Mouse (Mus musculus) hindbrain, embryonic 14.5 days (tissue): ENCODE results near the gene Mpc1. TPM values are rescaled to one million over a fixed set of nuclear protein-coding genes. Genes with fewer than 3 reads are reported as not detected.

Experiments
- ATAC-seq: fragments of 200-750 bp; cut with Nextera tagmentation; 2 replicates; pipeline ENCODE4 v1.8.0; 2017; ENCODE audit warnings: moderate number of reproducible peaks, mild to moderate bottlenecking, moderate TSS enrichment, moderate library complexity; ENCODE audit not compliant: low FRiP score
- DNase-seq: peaks from one replicate; pipeline ENCODE4 v3.0.0-alpha.2; 2015; ENCODE audit warnings: low spot score
- H3K27ac ChIP-seq: fragments of 300-500 bp; sonication (generic); 2 replicates; pipeline ENCODE4 v1.5.1; 2014; ENCODE audit warnings: mild to moderate bottlenecking, moderate library complexity
- H3K27me3 ChIP-seq: fragments of 300-500 bp; sonication (generic); 2 replicates; pipeline ENCODE4 v1.6.1; 2014; ENCODE audit warnings: mild to moderate bottlenecking, low read length, mixed read lengths; ENCODE audit not compliant: control insufficient read depth, insufficient read depth
- H3K36me3 ChIP-seq: fragments of 300-500 bp; sonication (generic); replicated peaks from 2 replicates; pipeline ENCODE4 v1.6.1; 2014; ENCODE audit not compliant: control insufficient read depth, insufficient read depth
- H3K4me1 ChIP-seq: fragments of 300-500 bp; sonication (generic); replicated peaks from 2 replicates; pipeline ENCODE4 v1.6.1; 2014; ENCODE audit warnings: antibody characterized with exemption, low read length, mixed read lengths; ENCODE audit not compliant: control insufficient read depth, insufficient read depth
- H3K4me2 ChIP-seq: fragments of 300-500 bp; sonication (generic); replicated peaks from 2 replicates; pipeline ENCODE4 v1.6.1; 2014; ENCODE audit warnings: mild to moderate bottlenecking, moderate library complexity
- H3K4me3 ChIP-seq: fragments of 300-500 bp; sonication (generic); replicated peaks from 2 replicates; pipeline ENCODE4 v1.5.1; 2014; ENCODE audit warnings: mild to moderate bottlenecking, low read length
- H3K9ac ChIP-seq: fragments of 300-500 bp; sonication (generic); 2 replicates; pipeline ENCODE4 v1.6.1; 2014
- H3K9me3 ChIP-seq: fragments of 300-500 bp; sonication (generic); 2 replicates; pipeline ENCODE4 v1.6.1; 2016; ENCODE audit warnings: low read length; ENCODE audit not compliant: control insufficient read depth
- WGBS: fragments of 180-500 bp; shearing (Covaris S2); extraction: QIAGEN DNeasy Blood & Tissue Kit; methylation state at CpG from one replicate; pipeline ENCODE4 v1.1.7; 2014; 5-methylcytosine and 5-hydroxymethylcytosine counted together
- polyA plus RNA-seq: library from polyadenylated mRNA; unstranded; fragments of >200 nt; fragmentation: Nextera tagmentation; extraction: Ambion mirVana; gene quantifications from 2 replicates; pipeline ENCODE4 v1.2.1, GENCODE M21; 2014

The Mpc1 gene
- 380 and 389 TPM in 2 replicates for polyA plus RNA-seq

GRCm38 (mm10) chr17:8282821-8283525 is at the start of gene Mpc1:
Mpc1 (plus strand) TSS chr17:8282904.
- Histone ChIP-seq H3K4me3 (peak within 1 kb of the TSS; percentile 91), H3K9ac (peak within 1 kb of the TSS; percentile 90), H3K4me1 (peaks cover 23% of the 10 kb centered on the region), H3K36me3 (no peaks in the 10 kb centered on the region), H3K27me3 (no peaks in the 10 kb centered on the region), H3K9me3 (no peaks in the 10 kb centered on the region), H3K27ac (peak within 1 kb of the TSS; percentile 89), H3K4me2 (peak within 1 kb of the TSS; percentile 97)
- DNase-seq (peak; percentile 62), ATAC-seq (peak; percentile 9; the same call in 1 of the 2 replicates)
- 1% methylated on average over 34 of the region's 35 CpGs for WGBS

DNA sequence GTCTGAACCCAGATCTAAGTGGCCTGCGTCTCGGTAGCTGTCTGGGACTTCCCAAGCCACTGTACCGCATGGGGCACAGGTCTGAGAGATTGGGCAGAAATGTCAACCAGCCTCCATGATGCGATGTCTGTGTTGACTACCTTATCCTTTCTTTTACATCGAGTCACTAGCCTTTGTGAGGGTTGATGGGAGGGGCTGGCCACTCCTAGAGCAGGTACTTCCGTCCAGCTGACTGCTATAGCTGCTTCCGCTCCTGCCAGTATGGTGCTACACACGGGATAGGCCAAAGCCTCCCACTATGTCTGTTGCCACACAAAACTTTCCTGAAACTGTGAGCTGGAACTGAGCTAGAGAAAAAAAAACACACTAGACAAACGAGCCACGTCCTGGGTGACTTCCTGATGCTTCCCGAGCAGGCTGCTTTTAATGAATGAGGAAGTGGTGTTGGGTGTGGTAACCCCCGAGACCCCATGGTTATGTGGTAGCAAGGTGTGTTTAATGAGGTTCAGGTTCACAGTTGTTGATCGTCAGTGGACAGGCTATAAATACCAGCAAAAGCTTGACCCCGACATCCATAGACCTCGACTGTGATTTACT is 49.0 kb upstream of the Mpc1 start:
- Histone ChIP-seq H3K27me3 (no peaks in the 10 kb centered on the region), H3K4me2 (no peak overlapping the region), H3K36me3 (no peaks in the 10 kb centered on the region), H3K9ac (no peak overlapping the region), H3K9me3 (no peaks in the 10 kb centered on the region), H3K4me1 (no peaks in the 10 kb centered on the region), H3K4me3 (no peak overlapping the region), H3K27ac (no peak overlapping the region)
- no peak for DNase-seq
- ATAC-seq, result no peak
- WGBS, result 85% methylated on average over 15 of the region's 15 CpGs

DNA sequence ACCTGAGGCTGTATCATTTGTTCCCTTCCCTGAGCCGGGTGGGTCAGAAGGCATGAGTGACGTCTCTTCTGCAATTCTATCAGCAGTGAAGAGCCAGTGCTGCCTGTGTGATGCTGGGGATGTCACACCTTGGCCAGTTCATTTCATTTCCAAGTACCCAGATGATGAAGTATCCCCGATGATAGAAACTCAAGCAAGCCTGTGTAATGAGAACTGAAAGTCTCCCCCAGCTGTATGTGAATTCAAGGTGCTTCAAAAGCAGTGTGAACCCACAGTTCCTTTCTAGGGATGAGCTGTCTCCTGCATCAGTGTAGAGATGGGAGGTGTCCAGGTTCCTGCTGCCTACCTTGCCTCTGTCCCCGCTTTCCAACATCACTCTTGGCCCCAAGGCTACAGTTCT is 48.2 kb upstream of the Mpc1 start:
- Histone ChIP-seq H3K9ac (no peak overlapping the region), H3K4me2 (no peak overlapping the region), H3K27ac (no peak overlapping the region), H3K36me3 (no peaks in the 10 kb centered on the region), H3K4me1 (no peaks in the 10 kb centered on the region), H3K4me3 (no peak overlapping the region), H3K9me3 (no peaks in the 10 kb centered on the region), H3K27me3 (no peaks in the 10 kb centered on the region)
- no peak for DNase-seq
- 79% methylated on average over 4 of the region's 4 CpGs for WGBS
- ATAC-seq, result no peak

GRCm38 (mm10) chr17:8235743-8236142 is 47.0 kb upstream of the Mpc1 start, which contains the start of gene Ccr6:
Ccr6 (plus strand) TSS chr17:8236043.
- no peak within 1 kb of the TSS for H3K27ac ChIP-seq
- no peaks in the 10 kb centered on the region for H3K4me1 ChIP-seq
- ATAC-seq (no peak), DNase-seq (no peak)
- H3K4me3 ChIP-seq, result no peak within 1 kb of the TSS
- no peaks in the 10 kb centered on the region for H3K36me3 ChIP-seq
- 87% methylated on average over 3 of the region's 3 CpGs for WGBS
- H3K9ac ChIP-seq, result no peak within 1 kb of the TSS
- no peaks in the 10 kb centered on the region for H3K9me3 ChIP-seq
- no peak within 1 kb of the TSS for H3K4me2 ChIP-seq
- no peaks in the 10 kb centered on the region for H3K27me3 ChIP-seq

DNA sequence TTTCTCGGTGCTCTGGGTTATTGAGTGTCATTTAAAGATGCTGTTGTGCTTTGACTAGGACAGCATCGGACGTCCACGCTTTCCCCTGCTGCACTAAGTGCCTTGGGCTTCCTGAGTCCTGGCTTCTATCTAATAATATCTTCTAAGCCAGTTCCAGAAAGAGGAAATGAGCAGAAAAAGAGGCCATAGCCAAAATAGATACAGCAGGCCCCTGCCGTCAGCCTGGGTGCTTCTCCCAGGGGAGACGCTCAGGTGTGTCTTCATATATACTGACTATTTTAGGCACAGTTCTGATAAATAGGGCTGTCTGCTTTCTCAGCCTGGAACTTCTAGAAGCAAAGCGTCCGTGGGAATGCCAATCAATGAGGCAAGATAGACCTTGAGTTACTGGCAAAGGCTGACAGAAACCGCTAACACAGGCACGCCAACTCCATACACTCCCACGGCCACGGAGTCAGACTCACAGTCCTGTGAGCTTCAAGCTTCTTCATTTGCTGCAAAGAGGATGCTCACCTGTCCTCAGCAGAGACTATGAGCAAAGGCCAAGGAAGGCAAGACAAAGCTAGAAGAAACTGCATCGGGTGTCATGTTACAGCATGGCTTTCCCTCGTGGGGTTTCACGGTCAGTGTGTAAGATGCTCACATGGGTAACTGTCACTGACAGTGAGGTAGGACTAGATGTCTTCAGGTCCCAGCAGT is 44.5 kb upstream of the Mpc1 start:
- no peak overlapping the region for H3K27ac ChIP-seq
- H3K9me3 ChIP-seq, result no peaks in the 10 kb centered on the region
- 89% methylated on average over 15 of the region's 15 CpGs for WGBS
- H3K4me2 ChIP-seq, result no peak overlapping the region
- H3K9ac ChIP-seq, result no peak overlapping the region
- H3K4me3 ChIP-seq, result no peak overlapping the region
- H3K27me3 ChIP-seq, result no peaks in the 10 kb centered on the region
- no peaks in the 10 kb centered on the region for H3K36me3 ChIP-seq
- ATAC-seq, result no peak
- no peaks in the 10 kb centered on the region for H3K4me1 ChIP-seq
- DNase-seq, result no peak

GRCm38 (mm10) chr17:8239561-8239960 is 43.1 kb upstream of the Mpc1 start:
- H3K4me2 ChIP-seq, result no peak overlapping the region
- no peak overlapping the region for H3K9ac ChIP-seq
- no peaks in the 10 kb centered on the region for H3K9me3 ChIP-seq
- H3K4me3 ChIP-seq, result no peak overlapping the region
- WGBS, result 68% methylated on average over 3 of the region's 3 CpGs
- H3K27me3 ChIP-seq, result no peaks in the 10 kb centered on the region
- H3K4me1 ChIP-seq, result no peaks in the 10 kb centered on the region
- DNase-seq (no peak), ATAC-seq (no peak)
- no peak overlapping the region for H3K27ac ChIP-seq
- H3K36me3 ChIP-seq, result no peaks in the 10 kb centered on the region

DNA sequence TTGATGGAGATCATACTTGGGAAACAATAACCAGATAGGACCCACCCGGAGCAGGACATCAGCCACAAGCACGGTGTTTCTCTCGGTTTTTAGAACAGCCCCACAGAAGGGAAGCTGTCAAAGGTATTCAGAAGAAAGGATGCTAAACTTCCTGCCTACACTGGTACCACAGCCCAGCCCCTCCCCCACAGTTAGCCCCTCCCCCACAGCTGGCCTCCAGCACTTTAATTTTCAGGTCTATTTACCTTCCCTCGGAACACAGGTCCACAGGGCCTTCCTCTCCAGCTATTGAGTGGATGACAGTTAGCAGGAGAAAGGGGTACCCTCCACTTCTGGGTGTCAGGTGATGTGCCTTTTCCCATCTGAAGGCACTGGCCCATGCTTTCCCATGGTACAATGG is 42.2 kb upstream of the Mpc1 start:
- ATAC-seq, result no peak
- no peak for DNase-seq
- 77% methylated on average over 4 of the region's 4 CpGs for WGBS
- H3K27ac ChIP-seq, result no peak overlapping the region
- H3K4me2 ChIP-seq, result no peak overlapping the region
- H3K4me3 ChIP-seq, result no peak overlapping the region
- H3K36me3 ChIP-seq, result no peaks in the 10 kb centered on the region
- H3K9me3 ChIP-seq, result no peaks in the 10 kb centered on the region
- no peaks in the 10 kb centered on the region for H3K27me3 ChIP-seq
- no peak overlapping the region for H3K9ac ChIP-seq
- H3K4me1 ChIP-seq, result no peaks in the 10 kb centered on the region

DNA sequence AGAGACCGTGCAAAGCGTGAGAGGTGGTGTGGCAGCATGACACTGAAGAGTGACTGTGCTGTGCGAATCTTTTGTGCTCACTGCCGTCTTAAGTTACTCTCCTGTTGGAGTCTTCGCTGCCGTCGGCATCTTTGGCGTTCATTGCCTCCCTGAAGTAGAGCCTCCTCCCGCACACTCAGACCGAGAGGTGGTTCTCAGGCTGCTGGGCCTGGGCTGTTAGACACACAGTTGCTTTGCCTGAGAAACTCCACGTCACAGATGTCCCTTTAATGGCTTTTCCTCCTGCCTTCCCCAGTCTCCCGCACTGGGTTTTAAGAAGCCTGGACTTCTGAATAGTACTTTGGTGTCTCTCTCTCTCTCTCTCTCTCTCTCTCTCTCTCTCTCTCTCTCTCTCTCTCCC is 41.1 kb upstream of the Mpc1 start:
- Histone ChIP-seq H3K4me3 (no peak overlapping the region), H3K4me1 (no peaks in the 10 kb centered on the region), H3K9me3 (no peaks in the 10 kb centered on the region), H3K27me3 (no peaks in the 10 kb centered on the region), H3K4me2 (no peak overlapping the region), H3K9ac (no peak overlapping the region), H3K27ac (no peak overlapping the region), H3K36me3 (no peaks in the 10 kb centered on the region)
- no peak for DNase-seq
- WGBS, result 72% methylated on average over 12 of the region's 12 CpGs
- ATAC-seq, result no peak

DNA sequence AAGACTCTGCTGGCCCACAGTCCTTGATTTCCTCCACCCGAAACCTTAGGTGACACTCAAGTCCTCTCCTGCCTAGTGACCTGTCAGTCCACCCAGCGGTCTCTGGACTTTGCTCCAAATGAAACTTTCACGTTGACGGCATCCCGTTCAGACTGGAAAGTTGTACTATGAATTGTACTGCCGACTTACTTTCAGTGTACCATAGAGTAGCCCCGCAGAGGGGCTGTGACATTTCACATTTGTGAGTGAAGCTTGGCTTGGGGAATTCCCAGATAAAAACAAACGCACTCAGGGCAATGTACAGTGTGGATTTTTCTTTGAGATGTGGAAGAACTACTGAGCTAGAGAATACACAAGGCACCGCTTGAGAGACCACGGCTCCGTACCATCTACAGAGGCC is 40.5 kb upstream of the Mpc1 start:
- H3K27ac ChIP-seq, result no peak overlapping the region
- no peak overlapping the region for H3K4me2 ChIP-seq
- H3K9me3 ChIP-seq, result no peaks in the 10 kb centered on the region
- WGBS, result 89% methylated on average over 11 of the region's 11 CpGs
- no peak overlapping the region for H3K9ac ChIP-seq
- DNase-seq (no peak), ATAC-seq (no peak)
- no peaks in the 10 kb centered on the region for H3K4me1 ChIP-seq
- no peaks in the 10 kb centered on the region for H3K36me3 ChIP-seq
- no peak overlapping the region for H3K4me3 ChIP-seq
- H3K27me3 ChIP-seq, result no peaks in the 10 kb centered on the region
